Mouse (Mus musculus) central nervous system, embryonic 11.5 days (tissue): Measurements from ENCODE around the gene Sphk1. TPM values are rescaled to one million over a fixed set of nuclear protein-coding genes. Genes with fewer than 3 reads are reported as not detected.

Experiments used
- polyA plus RNA-seq: library from polyadenylated mRNA; depleted of rRNA; stranded (reverse); fragments of >200 nt; gene quantifications from 2 replicates; pipeline ENCODE4 v1.2.3, GENCODE M21; 2012; rRNA removed

The Sphk1 gene
- polyA plus RNA-seq = 7.0 and 10.9 TPM in 2 replicates

GRCm38 (mm10) chr11:116530187-116531147 is at the start of gene Sphk1:
Sphk1 (plus strand) TSS chr11:116530925.

GRCm38 (mm10) chr11:116493795-116494252 is 36.9 kb upstream of the Sphk1 start, which contains the start of gene Prpsap1:
Prpsap1 (minus strand) TSS chr11:116494202.

DNA sequence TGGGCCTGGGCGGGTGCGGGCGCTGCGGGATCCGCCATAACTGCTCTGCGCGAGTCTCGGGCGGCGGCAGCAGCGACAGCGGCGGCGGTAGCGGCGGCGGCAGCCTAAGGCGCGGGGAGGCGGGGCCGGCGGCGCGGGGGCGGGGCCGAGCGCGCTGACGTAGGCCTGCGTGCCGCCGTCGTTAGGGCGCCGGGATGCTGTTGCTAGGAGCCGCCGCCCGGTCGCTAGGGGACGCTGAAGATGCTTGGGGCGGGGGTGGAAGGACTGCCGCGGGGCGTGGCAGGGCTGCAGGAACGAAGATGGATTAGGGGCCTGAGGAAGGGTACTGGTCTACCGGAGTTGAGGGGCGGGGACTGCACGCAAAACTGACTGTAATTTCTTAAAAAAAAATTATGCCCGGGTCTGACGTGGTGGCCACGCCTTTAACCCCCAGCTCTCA is 50.7 kb downstream of the Sphk1 start, which contains the start of gene Ube2o:
Gene Ube2o, minus strand, starts transcription at position 72 of the 439 bp plus-strand sequence.

Other genes starting within 250 kb of the Sphk1 start
- 0.21 and 0.23 TPM in 2 replicates for gene Galr2, start 250.0 kb upstream of the Sphk1 start, polyA plus RNA-seq
- gene Exoc7, start 223.7 kb upstream of the Sphk1 start, polyA plus RNA-seq = 56.4 and 74.6 TPM in 2 replicates
- 6.3 and 10.8 TPM in 2 replicates for gene Foxj1, start 195.5 kb upstream of the Sphk1 start, polyA plus RNA-seq
- gene Rnf157, start 117.9 kb upstream of the Sphk1 start, polyA plus RNA-seq = 16.4 and 30.4 TPM in 2 replicates
- gene Ubald2, start 96.8 kb upstream of the Sphk1 start, polyA plus RNA-seq = 91.3 and 135 TPM in 2 replicates
- 0.12 and 0.14 TPM in 2 replicates for gene Qrich2, start 64.7 kb upstream of the Sphk1 start, polyA plus RNA-seq
- 106 and 131 TPM in 2 replicates for gene Prpsap1, start 36.7 kb upstream of the Sphk1 start, polyA plus RNA-seq
- gene Ube2o, start 50.5 kb downstream of the Sphk1 start, polyA plus RNA-seq = 34.7 and 36.3 TPM in 2 replicates
- 0.18 and 0.27 TPM in 2 replicates for gene Aanat, start 55.5 kb downstream of the Sphk1 start, polyA plus RNA-seq
- gene Rhbdf2, start 96.1 kb downstream of the Sphk1 start, polyA plus RNA-seq = 2.6 and 6.7 TPM in 2 replicates
- gene Prcd, start 122.6 kb downstream of the Sphk1 start, polyA plus RNA-seq = 0.23 and 0.32 TPM in 2 replicates
- gene Cygb, start 123.4 kb downstream of the Sphk1 start, polyA plus RNA-seq = 2.0 and 3.7 TPM in 2 replicates
- gene St6galnac1, start 244.6 kb downstream of the Sphk1 start, polyA plus RNA-seq = not detected in 2 replicates